Mouse (Mus musculus) adrenal gland, postnatal 25 days (tissue): Measurements from ENCODE around the gene Izumo1. TPM values are rescaled to one million over a fixed set of nuclear protein-coding genes. Genes with fewer than 3 reads are reported as not detected.
A peak's percentile ranks its signal among the peaks of the same experiment; 100 is the strongest.
"Not testable (repeated sequence)": the region's sequence is repeated elsewhere in the genome, so short reads cannot be mapped to it uniquely, and the experiment has no call there.

ENCODE experiments used
- DNase-seq: peaks from one replicate; pipeline ENCODE4 v3.0.0; 2021; ENCODE audit warnings: mixed read lengths
- total RNA-seq: library from RNA; stranded (reverse); gene quantifications from 2 replicates; pipeline ENCODE4 v1.2.3, GENCODE M21; 2021

The Izumo1 gene
- total RNA-seq, 1 experiment from 2014 or later, result 0.36 TPM

DNA sequence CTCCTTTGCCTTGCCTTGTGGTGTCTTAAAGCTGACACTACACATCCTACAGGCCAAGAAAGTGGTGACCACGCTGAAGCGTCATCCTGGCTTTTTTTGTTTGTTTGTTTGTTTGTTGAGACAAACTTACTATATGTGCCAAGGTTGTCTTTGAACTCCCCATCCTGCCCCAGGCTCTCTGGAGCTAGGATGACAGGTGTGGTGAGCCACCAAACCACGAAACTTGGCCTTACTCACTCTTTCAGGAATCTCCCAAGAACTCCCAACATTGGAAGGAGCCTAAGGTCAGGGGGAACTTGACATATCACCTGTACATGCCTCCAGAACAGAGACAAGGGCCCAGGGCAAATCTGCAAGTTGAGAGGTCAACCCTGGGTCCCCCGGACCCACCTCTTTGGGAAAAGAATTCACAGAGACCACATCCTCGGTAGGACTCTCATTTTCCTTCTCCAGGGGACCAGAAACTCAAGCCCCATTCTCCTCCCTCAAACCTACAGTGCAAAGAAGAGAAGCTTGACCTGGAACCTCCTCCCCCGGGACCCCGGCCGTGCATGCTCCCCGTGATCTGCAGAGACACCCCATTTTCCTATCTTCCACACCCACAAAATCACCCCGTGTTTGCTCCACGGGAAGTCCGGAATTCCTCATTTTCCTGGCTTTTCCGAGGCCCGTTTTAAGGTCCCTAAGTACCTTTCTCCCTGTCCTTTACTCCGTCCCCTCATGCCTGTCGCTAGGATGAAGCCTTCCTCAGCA, 21.1 kb downstream of the Izumo1 start:
- no peak for DNase-seq

DNA sequence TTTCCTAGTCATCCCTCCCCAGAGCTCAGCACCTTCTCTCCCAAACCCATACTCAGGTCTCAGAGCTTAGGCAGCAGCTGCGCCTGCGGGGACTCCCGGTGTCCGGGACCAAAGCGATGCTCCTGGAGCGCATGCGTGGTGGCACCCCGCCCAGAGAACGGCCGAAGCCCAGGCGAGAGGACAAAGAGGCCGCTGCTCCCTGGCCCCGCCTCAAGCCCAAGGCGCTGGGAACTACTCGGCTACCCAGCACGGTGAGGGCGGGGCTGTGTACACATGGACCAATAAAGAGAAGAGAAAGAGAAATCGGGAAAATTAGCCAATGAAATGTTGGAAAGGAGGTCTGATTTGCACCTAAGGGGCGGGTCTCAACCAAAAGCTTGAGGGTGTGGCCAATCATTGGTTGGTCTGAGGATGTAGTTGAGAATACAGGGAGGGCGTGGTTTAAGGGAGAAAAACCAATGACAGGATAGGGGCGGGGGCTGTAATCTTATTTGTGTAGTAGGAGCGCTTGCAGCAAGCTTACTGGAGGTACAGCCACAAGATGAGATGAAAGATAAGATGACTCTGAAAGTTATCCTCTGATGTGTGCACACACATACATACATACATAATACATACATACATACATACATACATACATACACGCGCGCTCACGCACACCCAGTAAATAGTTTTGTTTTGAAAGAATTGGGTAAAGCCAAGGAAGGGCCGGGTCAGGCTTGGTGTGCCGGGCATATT, 22.0 kb downstream of the Izumo1 start:
- DNase-seq, result peak; percentile 96

- DNase-seq, result no peak
Measured at GRCm38 (mm10) chr7:45644183-45644582, 22.6 kb downstream of the Izumo1 start.

DNA sequence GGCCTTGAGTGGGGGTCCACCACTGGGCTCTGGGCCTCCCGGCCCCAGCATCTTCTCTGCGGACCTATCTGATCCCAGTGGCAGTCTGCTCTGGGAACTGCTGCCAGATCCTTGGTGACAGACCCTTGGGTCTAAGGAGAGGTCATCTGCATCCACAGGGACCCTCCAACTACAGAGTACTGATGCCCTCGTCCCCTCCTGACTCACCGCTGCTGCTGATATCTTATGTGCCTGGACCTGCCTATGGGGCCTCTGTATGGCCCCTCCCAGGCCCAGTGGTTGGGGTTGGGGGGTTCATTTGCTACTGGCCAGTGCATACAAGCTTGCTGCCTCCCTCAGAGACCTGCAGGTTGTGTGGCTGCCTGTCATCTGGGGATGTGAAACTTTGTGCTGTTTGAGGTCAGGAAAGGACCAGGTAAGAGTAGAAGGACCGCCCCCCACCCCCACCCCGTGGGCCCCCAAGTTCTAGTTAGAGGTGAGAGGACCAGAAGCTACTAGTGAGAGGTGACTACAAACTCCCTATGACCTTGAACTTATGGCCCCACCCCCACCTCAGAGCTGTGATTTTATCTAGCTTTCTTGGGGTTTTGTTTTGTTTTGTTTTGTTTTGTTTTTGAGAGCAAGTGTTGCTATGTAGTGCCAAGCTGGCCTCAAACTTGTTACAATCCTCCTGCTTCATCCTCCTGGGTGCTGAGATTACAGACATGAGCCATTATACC, 23.4 kb downstream of the Izumo1 start:
- DNase-seq, result no peak

DNA sequence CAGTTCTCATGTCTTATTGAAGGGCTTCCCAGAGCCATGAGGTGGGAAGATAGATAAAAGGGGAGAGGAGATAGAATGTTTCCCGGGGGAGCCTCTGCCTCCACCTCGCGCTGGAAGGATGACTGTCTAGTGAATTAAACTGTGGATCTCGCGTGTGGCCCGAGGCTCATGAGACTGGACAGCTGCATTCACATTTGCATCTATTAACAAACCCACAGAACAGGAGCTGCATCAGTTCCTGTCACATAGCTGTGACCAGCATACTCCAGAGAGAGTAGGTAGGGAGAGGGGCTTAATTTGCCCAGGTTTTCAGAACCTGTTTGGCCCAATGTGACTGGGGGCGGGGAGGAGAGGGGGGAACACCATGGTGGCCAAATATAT, 24.0 kb downstream of the Izumo1 start:
- no peak for DNase-seq

- DNase-seq, result no peak
Measured at GRCm38 (mm10) chr7:45646671-45647070, 25.1 kb downstream of the Izumo1 start.

DNA sequence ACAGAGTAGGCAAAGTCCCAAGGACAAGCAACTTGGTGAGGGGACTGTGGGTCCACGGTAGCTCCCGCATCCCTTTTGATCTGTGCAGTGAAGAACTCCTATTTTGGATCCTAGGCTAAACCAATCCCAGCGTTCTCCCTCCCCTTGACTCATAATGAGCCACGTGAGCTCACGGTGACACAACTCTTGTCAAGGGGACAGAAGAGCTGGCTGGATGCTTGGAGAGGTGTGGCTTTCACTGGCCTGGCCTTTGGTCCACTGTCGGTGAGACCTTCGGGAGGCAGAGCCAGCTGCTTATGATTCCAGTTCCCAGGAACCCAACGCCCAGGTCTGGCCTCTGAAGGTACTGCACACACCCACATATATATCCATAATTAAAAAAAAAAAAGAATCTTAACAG, 27.7 kb downstream of the Izumo1 start:
- peak; percentile 51 for DNase-seq

DNA sequence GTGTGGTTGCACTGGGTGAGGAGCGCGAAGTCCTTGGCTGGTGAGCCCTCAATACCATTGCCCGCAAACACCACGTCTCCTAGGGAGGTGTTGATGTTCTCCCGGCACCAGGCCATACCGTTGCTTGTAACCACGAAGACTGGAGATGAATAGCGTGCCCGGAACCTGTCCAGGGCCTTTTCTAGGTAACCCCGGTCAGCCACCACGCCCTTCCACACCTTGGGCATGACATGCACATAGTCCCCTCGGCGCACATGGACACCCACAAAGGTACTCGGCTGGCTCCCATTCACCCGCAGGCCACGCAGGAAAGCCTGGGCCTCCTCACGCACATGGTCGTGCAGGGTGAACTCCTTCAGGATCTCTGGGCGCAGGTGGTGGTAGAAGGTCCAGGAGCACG, 28.9 kb downstream of the Izumo1 start:
- not testable (repeated sequence) for DNase-seq

DNA sequence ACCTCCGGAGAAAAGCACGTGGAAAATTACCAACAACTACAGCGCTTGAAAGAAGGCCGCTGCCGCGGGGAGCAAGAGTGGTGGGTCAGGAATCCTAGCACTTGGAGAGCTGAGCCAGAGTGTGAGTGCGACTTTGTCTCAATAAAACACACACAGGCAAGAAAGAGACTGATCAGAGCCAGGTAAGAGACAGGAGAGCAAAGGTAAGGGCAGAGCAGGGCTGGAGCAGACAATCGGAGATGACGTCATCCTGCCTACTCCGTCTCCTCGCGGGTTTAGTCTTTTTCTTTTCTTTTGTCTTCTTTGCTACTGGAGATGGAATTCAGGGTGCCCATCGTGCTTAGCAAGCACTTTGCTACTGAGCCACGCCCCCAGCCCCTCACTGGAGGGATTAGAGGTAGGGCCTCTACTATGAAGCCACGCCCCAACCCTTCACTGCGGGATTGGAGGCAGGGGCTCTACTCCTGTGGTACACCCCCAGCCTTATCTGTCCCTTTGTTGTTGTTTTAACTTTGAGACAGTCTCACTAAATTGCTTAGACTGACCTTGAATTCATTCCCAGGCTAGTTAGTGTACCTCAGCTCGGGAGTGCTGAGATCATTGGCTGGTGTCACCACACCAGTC, 32.9 kb downstream of the Izumo1 start:
- DNase-seq, result no peak

GRCm38 (mm10) chr7:45660746-45661478, 39.3 kb downstream of the Izumo1 start:
- DNase-seq, result no peak

- not testable (repeated sequence) for DNase-seq
Measured at GRCm38 (mm10) chr7:45661702-45662101, 40.1 kb downstream of the Izumo1 start.

GRCm38 (mm10) chr7:45665303-45666138, 43.9 kb downstream of the Izumo1 start:
- DNase-seq, result no peak

GRCm38 (mm10) chr7:45666161-45666560, 44.5 kb downstream of the Izumo1 start, which contains the start of gene Fut2:
TSS of gene Fut2 (minus strand) at chr7:45666394.
- no peak for DNase-seq

DNA sequence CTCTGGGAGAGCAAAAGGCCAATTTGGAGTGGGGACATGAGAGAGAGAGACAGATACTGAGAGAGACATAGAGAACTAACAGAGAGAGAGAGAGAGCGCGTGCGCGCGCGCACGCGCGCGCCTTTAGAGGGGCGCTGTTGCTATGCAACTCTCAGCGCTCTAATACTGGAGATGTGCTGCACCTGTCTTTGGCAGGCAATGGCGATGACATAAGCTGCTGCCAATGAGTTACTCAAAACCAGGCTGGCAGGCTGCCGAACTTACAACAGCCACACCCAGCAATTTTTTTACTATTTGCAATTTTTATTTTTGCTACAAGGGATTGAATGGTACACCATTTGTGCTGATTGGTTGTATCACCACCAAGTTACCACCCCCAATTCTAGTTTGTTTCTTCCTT, 46.1 kb downstream of the Izumo1 start:
- DNase-seq, result no peak

- DNase-seq, result no peak
Measured at GRCm38 (mm10) chr7:45668921-45669320, 47.3 kb downstream of the Izumo1 start.

DNA sequence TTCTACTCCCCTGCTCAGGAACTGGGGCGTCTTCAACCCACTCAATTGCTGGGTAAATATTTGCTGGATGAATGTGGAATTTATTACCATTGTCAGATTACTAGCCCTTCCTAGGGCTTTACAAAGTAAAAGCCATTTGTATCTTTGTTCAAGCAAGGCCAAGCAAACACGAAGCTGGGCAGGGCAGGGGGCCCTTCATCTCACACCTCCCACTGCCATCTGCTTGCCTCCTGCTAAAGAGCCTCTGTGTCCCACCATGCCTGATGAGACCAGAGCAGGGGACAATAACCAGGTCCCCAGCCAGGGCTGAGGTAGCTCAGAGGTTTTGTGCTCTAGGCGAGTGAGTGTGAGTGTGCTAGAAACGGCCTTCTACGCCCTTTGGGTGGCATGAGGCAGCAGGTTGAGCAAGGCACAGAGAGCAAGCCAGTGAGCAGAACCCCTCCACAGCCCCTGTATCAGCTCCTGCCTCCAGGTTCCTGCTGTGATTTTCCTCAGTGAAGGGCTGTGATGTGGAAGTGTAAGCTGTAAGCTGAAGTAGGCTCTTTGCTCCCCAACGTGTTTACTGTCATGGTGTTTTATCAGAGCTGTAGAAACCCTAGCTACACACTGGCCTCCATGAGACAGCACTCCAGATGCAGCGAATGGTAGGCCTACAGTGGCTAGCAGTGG, 56.1 kb downstream of the Izumo1 start:
- DNase-seq, result no peak
